Mouse (Mus musculus): ENCODE data around the gene Smim4. TPM values are rescaled to one million over a fixed set of nuclear protein-coding genes. Genes with fewer than 3 reads are reported as not detected.

The Smim4 gene
- polyA plus RNA-seq, 1 experiment, result 70.5 TPM

DNA sequence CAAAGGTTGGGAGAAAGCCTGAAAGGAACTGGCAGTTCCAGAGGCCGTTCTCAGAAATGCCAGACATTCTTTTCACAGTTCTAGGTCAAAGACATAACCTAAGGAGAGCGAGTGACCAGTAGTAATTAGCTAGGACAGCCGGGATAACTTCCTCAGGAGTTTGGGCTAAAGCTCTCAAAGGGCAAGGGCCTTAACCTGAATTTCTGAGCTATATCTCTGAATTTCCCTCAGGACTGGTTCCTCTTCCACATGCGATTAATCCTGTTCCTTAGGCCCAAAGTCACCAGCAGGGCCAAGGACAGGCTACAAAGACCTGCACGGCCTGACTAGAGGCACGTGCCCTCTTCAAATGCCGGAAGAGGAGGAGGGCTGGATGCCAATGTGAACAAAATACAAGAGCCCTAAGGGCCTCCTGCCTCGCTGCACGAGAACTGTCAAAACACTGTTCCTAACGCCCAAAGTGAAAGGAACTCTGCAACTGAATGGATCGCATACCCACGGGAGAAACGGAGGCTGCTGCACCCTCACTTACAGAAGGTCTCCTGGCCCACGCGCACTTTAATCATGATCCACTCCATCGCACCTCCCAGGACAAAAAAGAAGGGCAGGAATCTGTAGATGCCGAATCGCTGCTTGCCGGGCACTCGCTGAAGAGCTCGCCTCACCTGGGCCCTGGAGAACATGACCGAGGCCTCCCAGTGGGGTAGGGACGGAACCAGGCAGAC lies 493 bp downstream of the Smim4 start:
- Histone ChIP-seq H3K27me3 (ENCODE audit: control insufficient read depth, insufficient read depth, insufficient read length) (no peaks in the 10 kb centered on the region), H3K79me2 (ENCODE audit: control insufficient read depth, insufficient read depth) (peaks cover 49% of the 10 kb centered on the region), H3ac (ENCODE audit: control insufficient read depth, insufficient read length, low read depth) (peak overlapping the region; percentile 95), H3K4me3 (ENCODE audit: insufficient read depth, poor library complexity, severe bottlenecking) (peak overlapping the region; percentile 62), H3K36me3 (ENCODE audit: control insufficient read depth, insufficient read depth) (peaks cover 11% of the 10 kb centered on the region), H3K79me3 (ENCODE audit: low read depth) (peaks cover 23% of the 10 kb centered on the region)
- TF ChIP-seq MAX (IDR thresholded peaks at IDR 0.05) (peak; percentile 83), MYOG (IDR thresholded peaks at IDR 0.05; ENCODE audit: control insufficient read depth, extremely low read depth, insufficient read length) (no peak), CTCF (IDR thresholded peaks at IDR 0.05; ENCODE audit: control insufficient read depth, insufficient read depth, insufficient read length) (no peak), FOSL1 (IDR thresholded peaks at IDR 0.05; ENCODE audit: insufficient read depth, low read length, poor library complexity, severe bottlenecking) (no peak), CEBPB (IDR thresholded peaks at IDR 0.05; ENCODE audit: low read depth) (no peak), MYOD1 (IDR thresholded peaks at IDR 0.05; ENCODE audit: control insufficient read depth, insufficient read length, low read depth) (no peak), USF1 (IDR thresholded peaks at IDR 0.05; ENCODE audit: low read depth) (peak; percentile 81)

DNA sequence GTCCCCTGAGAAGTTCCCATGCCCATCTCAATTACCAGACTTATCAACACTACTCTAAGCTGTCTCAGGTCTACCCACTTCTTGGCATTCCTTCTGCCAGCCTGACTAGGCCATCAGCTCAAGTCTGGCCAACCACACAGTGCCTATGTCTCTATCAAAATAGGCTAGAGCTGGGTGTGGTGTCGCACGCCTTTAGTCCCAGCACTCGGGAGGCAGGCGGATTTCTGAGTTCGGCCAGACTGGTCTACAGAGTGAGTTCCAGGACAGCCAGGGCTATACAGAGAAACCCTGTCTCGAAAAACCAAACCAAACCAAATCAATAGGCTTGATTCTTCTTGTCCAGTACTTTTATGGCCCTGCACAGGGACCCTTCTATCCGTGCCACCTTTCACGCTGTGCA lies 1.9 kb downstream of the Smim4 start:
- peaks cover 43% of the 10 kb centered on the region for H3K79me2 ChIP-seq (ENCODE audit: control insufficient read depth, insufficient read depth)
- TF ChIP-seq MYOG (IDR thresholded peaks at IDR 0.05; ENCODE audit: control insufficient read depth, extremely low read depth, insufficient read length), result no peak
- TF ChIP-seq USF1 (IDR thresholded peaks at IDR 0.05; ENCODE audit: low read depth), result no peak
- no peak for TF ChIP-seq CTCF (IDR thresholded peaks at IDR 0.05; ENCODE audit: control insufficient read depth, insufficient read depth, insufficient read length)
- no peak for TF ChIP-seq CEBPB (IDR thresholded peaks at IDR 0.05; ENCODE audit: low read depth)
- no peak for TF ChIP-seq MYOD1 (IDR thresholded peaks at IDR 0.05; ENCODE audit: control insufficient read depth, insufficient read length, low read depth)
- H3K27me3 ChIP-seq (ENCODE audit: control insufficient read depth, insufficient read depth, insufficient read length), result no peaks in the 10 kb centered on the region
- H3K36me3 ChIP-seq (ENCODE audit: control insufficient read depth, insufficient read depth), result peaks cover 16% of the 10 kb centered on the region
- no peak overlapping the region for H3K4me3 ChIP-seq (ENCODE audit: insufficient read depth, poor library complexity, severe bottlenecking)
- no peak overlapping the region for H3ac ChIP-seq (ENCODE audit: control insufficient read depth, insufficient read length, low read depth)
- peaks cover 20% of the 10 kb centered on the region for H3K79me3 ChIP-seq (ENCODE audit: low read depth)

DNA sequence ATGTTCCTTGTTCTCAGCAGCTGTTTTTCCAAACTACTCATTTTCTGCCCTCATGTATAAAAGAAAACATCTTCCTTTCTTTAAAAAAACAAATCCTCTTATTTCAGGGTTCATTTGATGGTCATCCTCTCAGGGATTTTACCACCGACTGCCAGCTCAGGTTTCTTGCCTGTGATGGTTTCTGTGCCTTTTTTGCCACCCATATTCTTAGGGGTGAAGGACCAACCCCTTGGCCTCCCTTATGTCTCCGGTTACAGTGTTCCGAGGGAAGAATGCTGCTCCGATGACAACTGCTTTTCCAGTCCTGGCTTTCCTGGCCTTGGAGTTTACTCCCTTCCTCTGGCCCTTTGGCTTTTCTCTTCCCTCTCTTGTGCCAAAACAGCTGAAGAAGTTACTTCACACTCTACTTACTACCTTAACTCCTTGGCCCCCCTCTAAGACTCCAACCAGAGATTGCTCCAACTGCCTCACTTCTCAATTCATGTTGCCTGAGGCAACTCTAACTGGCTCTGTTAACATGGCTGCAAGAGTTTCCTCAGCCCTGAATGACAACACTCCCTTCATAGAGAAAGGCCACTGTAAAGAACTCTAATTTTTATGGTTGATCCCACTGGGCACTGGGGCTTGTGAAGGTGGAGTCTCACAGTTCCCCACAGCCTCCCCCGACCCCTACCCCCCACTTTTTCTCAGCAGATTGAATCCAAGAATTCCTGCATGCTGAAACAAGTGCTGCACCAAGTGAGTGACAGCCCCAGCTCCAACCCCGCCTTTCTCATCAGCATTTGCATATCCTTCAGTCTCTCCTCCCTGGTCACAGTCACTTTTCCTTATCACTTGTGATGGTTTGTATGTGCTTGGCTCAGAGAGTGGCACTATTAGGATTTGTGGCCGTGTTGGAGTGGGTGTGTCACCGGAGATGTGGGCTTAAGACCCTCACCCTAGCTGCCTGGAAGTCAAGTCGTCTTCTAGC lies 3.4 kb downstream of the Smim4 start:
- Histone ChIP-seq H3K27me3 (ENCODE audit: control insufficient read depth, insufficient read depth, insufficient read length) (no peaks in the 10 kb centered on the region), H3K36me3 (ENCODE audit: control insufficient read depth, insufficient read depth) (peaks cover 27% of the 10 kb centered on the region), H3K79me3 (ENCODE audit: low read depth) (peaks cover 20% of the 10 kb centered on the region), H3K4me3 (ENCODE audit: insufficient read depth, poor library complexity, severe bottlenecking) (no peak overlapping the region), H3ac (ENCODE audit: control insufficient read depth, insufficient read length, low read depth) (no peak overlapping the region), H3K79me2 (ENCODE audit: control insufficient read depth, insufficient read depth) (peaks cover 35% of the 10 kb centered on the region)
- no peak for TF ChIP-seq MYOG (IDR thresholded peaks at IDR 0.05; ENCODE audit: control insufficient read depth, extremely low read depth, insufficient read length)
- no peak for TF ChIP-seq CEBPB (IDR thresholded peaks at IDR 0.05; ENCODE audit: low read depth)
- TF ChIP-seq CTCF (IDR thresholded peaks at IDR 0.05; ENCODE audit: control insufficient read depth, insufficient read depth, insufficient read length), result no peak
- TF ChIP-seq FOSL1 (IDR thresholded peaks at IDR 0.05; ENCODE audit: insufficient read depth, low read length, poor library complexity, severe bottlenecking), result no peak
- TF ChIP-seq MYOD1 (IDR thresholded peaks at IDR 0.05; ENCODE audit: control insufficient read depth, insufficient read length, low read depth), result no peak
- TF ChIP-seq MAX (IDR thresholded peaks at IDR 0.05), result no peak
- TF ChIP-seq USF1 (IDR thresholded peaks at IDR 0.05; ENCODE audit: low read depth), result no peak

DNA sequence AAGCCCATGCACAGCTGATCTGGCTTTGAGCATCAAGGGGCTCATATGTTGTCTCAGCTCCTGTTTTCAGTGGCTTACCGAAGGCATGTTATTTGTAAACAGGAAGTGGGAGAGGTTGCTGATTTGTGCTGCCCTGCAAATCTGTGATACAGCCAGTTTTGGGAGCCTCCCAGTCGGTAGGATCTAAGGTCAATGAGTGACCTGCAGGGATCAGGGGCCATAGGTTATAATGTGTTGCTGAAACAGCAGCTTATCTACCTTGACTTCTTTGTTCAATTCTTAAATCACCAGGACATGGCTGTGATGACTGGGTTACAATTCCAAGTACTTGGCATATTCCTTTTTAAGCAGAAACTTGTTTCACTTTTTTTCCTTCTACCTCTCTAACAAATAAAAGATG lies 13.2 kb downstream of the Smim4 start:
- TF ChIP-seq FOSL1 (IDR thresholded peaks at IDR 0.05; ENCODE audit: insufficient read depth, low read length, poor library complexity, severe bottlenecking), result no peak
- no peak for TF ChIP-seq MAX (IDR thresholded peaks at IDR 0.05)
- no peak for TF ChIP-seq USF1 (IDR thresholded peaks at IDR 0.05; ENCODE audit: low read depth)
- TF ChIP-seq CTCF (IDR thresholded peaks at IDR 0.05; ENCODE audit: control insufficient read depth, insufficient read depth, insufficient read length), result no peak
- no peak for TF ChIP-seq MYOG (IDR thresholded peaks at IDR 0.05; ENCODE audit: control insufficient read depth, extremely low read depth, insufficient read length)
- TF ChIP-seq MYOD1 (IDR thresholded peaks at IDR 0.05; ENCODE audit: control insufficient read depth, insufficient read length, low read depth), result no peak
- no peak for TF ChIP-seq CEBPB (IDR thresholded peaks at IDR 0.05; ENCODE audit: low read depth)
- H3K79me3 ChIP-seq (ENCODE audit: low read depth), result no peaks in the 10 kb centered on the region
- H3ac ChIP-seq (ENCODE audit: control insufficient read depth, insufficient read length, low read depth), result no peak overlapping the region
- peaks cover 93% of the 10 kb centered on the region for H3K36me3 ChIP-seq (ENCODE audit: control insufficient read depth, insufficient read depth)
- no peaks in the 10 kb centered on the region for H3K79me2 ChIP-seq (ENCODE audit: control insufficient read depth, insufficient read depth)
- H3K27me3 ChIP-seq (ENCODE audit: control insufficient read depth, insufficient read depth, insufficient read length), result no peaks in the 10 kb centered on the region
- no peak overlapping the region for H3K4me3 ChIP-seq (ENCODE audit: insufficient read depth, poor library complexity, severe bottlenecking)

DNA sequence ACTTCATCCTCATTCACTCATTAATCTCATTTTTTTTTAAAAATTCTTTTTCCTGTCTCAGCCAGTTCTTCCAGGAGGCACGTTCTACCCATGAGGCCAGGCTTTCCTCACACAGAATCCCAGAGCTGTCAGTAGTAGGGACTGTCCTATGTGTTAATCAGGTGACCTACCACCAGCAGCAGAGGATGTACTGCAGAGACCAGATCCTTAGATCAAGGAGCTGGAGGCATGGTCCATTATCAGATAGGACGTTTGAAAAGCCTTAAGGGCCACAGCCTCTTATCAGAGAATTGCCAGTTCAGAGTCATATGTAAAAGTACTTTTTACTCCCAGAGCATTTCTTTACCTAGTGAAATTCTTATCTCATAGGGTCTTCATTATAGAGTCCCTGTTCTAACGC lies 14.7 kb downstream of the Smim4 start:
- Histone ChIP-seq H3K79me3 (ENCODE audit: low read depth) (no peaks in the 10 kb centered on the region), H3K36me3 (ENCODE audit: control insufficient read depth, insufficient read depth) (peaks cover 95% of the 10 kb centered on the region), H3K4me3 (ENCODE audit: insufficient read depth, poor library complexity, severe bottlenecking) (no peak overlapping the region), H3ac (ENCODE audit: control insufficient read depth, insufficient read length, low read depth) (no peak overlapping the region), H3K79me2 (ENCODE audit: control insufficient read depth, insufficient read depth) (no peaks in the 10 kb centered on the region), H3K27me3 (ENCODE audit: control insufficient read depth, insufficient read depth, insufficient read length) (no peaks in the 10 kb centered on the region)
- no peak for TF ChIP-seq CEBPB (IDR thresholded peaks at IDR 0.05; ENCODE audit: low read depth)
- TF ChIP-seq MYOD1 (IDR thresholded peaks at IDR 0.05; ENCODE audit: control insufficient read depth, insufficient read length, low read depth), result no peak
- no peak for TF ChIP-seq CTCF (IDR thresholded peaks at IDR 0.05; ENCODE audit: control insufficient read depth, insufficient read depth, insufficient read length)
- no peak for TF ChIP-seq FOSL1 (IDR thresholded peaks at IDR 0.05; ENCODE audit: insufficient read depth, low read length, poor library complexity, severe bottlenecking)
- no peak for TF ChIP-seq MYOG (IDR thresholded peaks at IDR 0.05; ENCODE audit: control insufficient read depth, extremely low read depth, insufficient read length)
- TF ChIP-seq USF1 (IDR thresholded peaks at IDR 0.05; ENCODE audit: low read depth), result no peak
- no peak for TF ChIP-seq MAX (IDR thresholded peaks at IDR 0.05)
